Mouse (Mus musculus) midbrain, embryonic 16.5 days (tissue): ENCODE results near the gene Sla2. TPM values are rescaled to one million over a fixed set of nuclear protein-coding genes. Genes with fewer than 3 reads are reported as not detected.
A peak's percentile ranks its signal among the peaks of the same experiment; 100 is the strongest.
"Not testable (repeated sequence)": the region's sequence is repeated elsewhere in the genome, so short reads cannot be mapped to it uniquely, and the experiment has no call there.

ENCODE experiments used
- ATAC-seq: fragments of 200-750 bp; cut with Nextera tagmentation; 2 replicates; pipeline ENCODE4 v1.8.0; 2017; ENCODE audit warnings: moderate TSS enrichment
- H3K27ac ChIP-seq: fragments of 300-500 bp; sonication (generic); 2 replicates; pipeline ENCODE4 v1.5.1; 2014; ENCODE audit warnings: mild to moderate bottlenecking, low read length, mixed read lengths
- H3K27me3 ChIP-seq: fragments of 300-500 bp; sonication (generic); 2 replicates; pipeline ENCODE4 v1.6.1; 2014; ENCODE audit warnings: low read depth, low read length, mixed read lengths; ENCODE audit not compliant: control insufficient read depth, insufficient read depth
- H3K36me3 ChIP-seq: fragments of 300-500 bp; sonication (generic); 2 replicates; pipeline ENCODE4 v1.6.1; 2014; ENCODE audit warnings: mild to moderate bottlenecking, low read length, moderate library complexity, mixed read lengths; ENCODE audit not compliant: control insufficient read depth, insufficient read depth
- H3K4me1 ChIP-seq: fragments of 300-500 bp; sonication (generic); 2 replicates; pipeline ENCODE4 v1.6.1; 2014; ENCODE audit warnings: mild to moderate bottlenecking, low read length, mixed read lengths; ENCODE audit not compliant: control insufficient read depth, insufficient read depth
- H3K4me2 ChIP-seq: fragments of 300-500 bp; sonication (generic); 2 replicates; pipeline ENCODE4 v1.6.1; 2014; ENCODE audit warnings: mild to moderate bottlenecking, low read length, mixed read lengths
- H3K4me3 ChIP-seq: fragments of 300-500 bp; sonication (generic); 2 replicates; pipeline ENCODE4 v1.5.1; 2014; ENCODE audit warnings: low read depth, mild to moderate bottlenecking, low read length, moderate library complexity, mixed read lengths
- H3K9ac ChIP-seq: fragments of 300-500 bp; sonication (generic); 2 replicates; pipeline ENCODE4 v1.6.1; 2014; ENCODE audit warnings: low read depth, low read length, mixed read lengths
- H3K9me3 ChIP-seq: fragments of 300-500 bp; sonication (generic); replicated peaks from 2 replicates; pipeline ENCODE4 v1.6.1; 2014; ENCODE audit warnings: mild to moderate bottlenecking, low read length, mixed read lengths; ENCODE audit not compliant: control insufficient read depth, poor library complexity, severe bottlenecking
- WGBS: fragments of 180-500 bp; shearing (Covaris S2); extraction: QIAGEN DNeasy Blood & Tissue Kit; methylation state at CpG from one replicate; pipeline ENCODE4 v1.1.7; 2014; 5-methylcytosine and 5-hydroxymethylcytosine counted together
- polyA plus RNA-seq: library from polyadenylated mRNA; unstranded; fragments of >200 nt; fragmentation: Nextera tagmentation; extraction: Ambion mirVana; gene quantifications from 2 replicates; pipeline ENCODE4 v1.2.1, GENCODE M21; 2015

Gene Sla2
- polyA plus RNA-seq, 1 experiment from 2014 or later: not detected

DNA sequence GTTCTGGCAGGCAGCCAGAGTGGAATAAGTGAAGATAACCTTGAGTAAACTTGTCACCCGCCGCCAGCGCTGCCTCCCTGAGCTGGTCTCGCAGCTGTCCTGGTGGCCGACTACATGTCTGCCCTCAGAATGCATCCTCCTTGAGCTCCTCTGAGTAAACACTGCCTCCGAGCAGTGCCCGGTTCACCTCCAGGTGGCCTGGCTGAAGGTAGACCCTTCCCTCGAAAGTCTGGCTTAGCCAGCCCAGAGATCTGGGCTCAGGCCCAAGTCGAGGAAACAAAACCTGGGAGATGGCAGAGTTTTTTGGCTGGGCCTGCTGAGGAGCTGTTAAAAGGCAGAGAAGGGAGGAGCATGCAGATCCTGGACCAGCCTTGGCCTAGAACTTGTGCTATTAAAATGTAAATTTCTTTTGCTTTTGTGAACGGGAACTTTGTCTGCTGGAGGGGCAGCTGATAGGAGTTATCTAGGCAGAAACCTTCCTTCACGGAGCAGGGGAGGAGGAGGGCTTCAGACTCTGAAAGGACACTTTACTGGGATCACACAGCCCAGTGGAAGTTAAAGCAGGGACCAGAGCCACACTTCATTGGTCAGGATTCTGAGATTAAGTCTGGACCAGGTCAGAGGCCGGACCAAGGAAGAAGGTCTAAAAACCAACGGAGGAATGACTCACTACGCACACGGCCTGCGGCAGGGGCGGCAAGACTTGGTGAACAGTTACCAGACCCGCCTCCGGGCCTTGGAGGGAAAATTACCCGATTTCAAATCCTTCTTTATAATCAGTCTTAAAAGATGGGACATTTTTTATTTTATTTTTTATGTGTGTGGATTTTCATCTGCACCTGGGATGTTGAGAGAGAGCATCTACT is 44.9 kb downstream of the Sla2 start:
- peak overlapping the region; percentile 70; the same call in 1 of the 2 replicates for H3K27ac ChIP-seq
- peak overlapping the region; percentile 57 for H3K4me3 ChIP-seq
- peak overlapping the region; percentile 99 for H3K4me2 ChIP-seq
- peak; percentile 54; the same call in 1 of the 2 replicates for ATAC-seq
- peaks cover 10% of the 10 kb centered on the region; the same call in 1 of the 2 replicates for H3K27me3 ChIP-seq
- no peaks in the 10 kb centered on the region for H3K36me3 ChIP-seq
- peaks cover 26% of the 10 kb centered on the region for H3K4me1 ChIP-seq
- no peak overlapping the region for H3K9ac ChIP-seq
- 7% methylated on average over 20 of the region's 20 CpGs for WGBS
- H3K9me3 ChIP-seq: no peaks in the 10 kb centered on the region

DNA sequence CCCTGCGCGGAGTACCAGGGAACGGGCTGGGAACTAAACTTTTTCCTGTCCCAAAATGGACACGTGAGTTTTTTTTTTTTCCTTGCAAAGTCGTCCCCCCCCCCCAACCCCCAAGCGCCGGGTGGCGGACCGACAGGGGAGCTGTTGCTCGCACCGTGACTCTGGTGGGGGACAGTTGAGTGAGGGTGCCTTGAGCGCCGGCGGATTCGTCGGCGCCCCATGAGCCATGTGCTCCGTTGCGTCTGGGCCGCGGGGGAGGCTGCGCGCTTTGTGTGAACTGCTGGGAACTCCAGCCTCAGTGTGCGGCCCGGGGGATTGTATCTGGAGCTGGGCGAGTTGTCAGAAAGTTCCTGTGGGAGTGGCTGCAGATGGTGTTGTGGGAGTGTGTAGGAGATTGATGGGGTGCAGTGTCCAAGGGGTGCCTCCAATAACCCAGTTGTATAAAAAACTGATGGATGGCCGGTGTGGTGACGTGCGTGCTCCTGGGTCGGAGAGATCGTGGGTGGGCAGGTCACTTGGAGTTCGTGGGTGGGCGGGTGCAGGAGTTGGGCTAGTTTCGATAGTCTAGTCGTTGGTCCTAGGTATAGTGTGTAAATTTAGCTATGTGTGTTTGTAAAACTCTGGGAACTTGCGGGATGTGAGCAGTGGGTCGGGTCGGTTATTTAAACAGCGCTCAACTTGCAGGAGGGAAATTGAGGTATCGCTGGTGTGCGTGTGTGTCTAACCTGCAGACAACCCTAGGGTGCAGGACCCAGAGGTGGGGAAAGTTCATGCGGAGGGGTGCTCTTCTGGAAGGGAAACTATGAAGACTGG is 45.8 kb downstream of the Sla2 start:
- under 1% methylated on average over 40 of the region's 42 CpGs for WGBS
- peak overlapping the region; percentile 57 for H3K4me3 ChIP-seq
- H3K4me2 ChIP-seq: peak overlapping the region; percentile 99
- H3K9ac ChIP-seq: peak overlapping the region; percentile 65
- no peak for ATAC-seq
- peaks cover 10% of the 10 kb centered on the region; the same call in 1 of the 2 replicates for H3K27me3 ChIP-seq
- H3K27ac ChIP-seq: peak overlapping the region; percentile 70
- H3K4me1 ChIP-seq: peaks cover 26% of the 10 kb centered on the region
- H3K36me3 ChIP-seq: no peaks in the 10 kb centered on the region
- H3K9me3 ChIP-seq: no peaks in the 10 kb centered on the region

- under 1% methylated on average over 63 of the region's 79 CpGs for WGBS
- peaks cover 10% of the 10 kb centered on the region; the same call in 1 of the 2 replicates for H3K27me3 ChIP-seq
- no peaks in the 10 kb centered on the region for H3K9me3 ChIP-seq
- no peaks in the 10 kb centered on the region for H3K36me3 ChIP-seq
- H3K9ac ChIP-seq: peak overlapping the region; percentile 65
- ATAC-seq: peak; percentile 47; the same call in 1 of the 2 replicates
- H3K4me1 ChIP-seq: peaks cover 26% of the 10 kb centered on the region
- H3K27ac ChIP-seq: peak overlapping the region; percentile 70
- peak overlapping the region; percentile 99 for H3K4me2 ChIP-seq
- peak overlapping the region; percentile 57 for H3K4me3 ChIP-seq
These were observed 46.5 kb downstream of the Sla2 start for GRCm38 (mm10) chr2:156840301-156841027.

- H3K4me2 ChIP-seq: peak within 1 kb of the TSS; percentile 99
- H3K36me3 ChIP-seq: no peaks in the 10 kb centered on the region
- peak; percentile 69 for ATAC-seq
- WGBS: 3% methylated on average over 53 of the region's 61 CpGs
- peaks cover 26% of the 10 kb centered on the region for H3K4me1 ChIP-seq
- H3K4me3 ChIP-seq: peak within 1 kb of the TSS; percentile 57
- peak within 1 kb of the TSS; percentile 70 for H3K27ac ChIP-seq
- H3K9me3 ChIP-seq: no peaks in the 10 kb centered on the region
- peak within 1 kb of the TSS; percentile 65 for H3K9ac ChIP-seq
- H3K27me3 ChIP-seq: peaks cover 10% of the 10 kb centered on the region; the same call in 1 of the 2 replicates
These were observed 47.4 kb downstream of the Sla2 start, which contains the start of gene Tgif2 for GRCm38 (mm10) chr2:156839319-156840191. Tgif2 (plus strand) TSS chr2:156840007.

- 59% methylated on average over 6 of the region's 6 CpGs for WGBS
- Histone ChIP-seq H3K4me2 (no peak overlapping the region), H3K36me3 (no peaks in the 10 kb centered on the region), H3K9ac (no peak overlapping the region), H3K27ac (no peak overlapping the region), H3K27me3 (peaks cover 10% of the 10 kb centered on the region; the same call in 1 of the 2 replicates), H3K9me3 (no peaks in the 10 kb centered on the region), H3K4me1 (peaks cover 26% of the 10 kb centered on the region), H3K4me3 (no peak overlapping the region)
- no peak for ATAC-seq
These were observed 48.2 kb downstream of the Sla2 start for GRCm38 (mm10) chr2:156838839-156839238.

GRCm38 (mm10) chr2:156834336-156834735 is 52.7 kb downstream of the Sla2 start:
- no peak overlapping the region for H3K27ac ChIP-seq
- no peak overlapping the region for H3K4me2 ChIP-seq
- no peaks in the 10 kb centered on the region for H3K9me3 ChIP-seq
- H3K9ac ChIP-seq: no peak overlapping the region
- no peak for ATAC-seq
- H3K4me3 ChIP-seq: no peak overlapping the region
- H3K36me3 ChIP-seq: no peaks in the 10 kb centered on the region
- H3K4me1 ChIP-seq: no peaks in the 10 kb centered on the region; the same call in 1 of the 2 replicates
- no peaks in the 10 kb centered on the region for H3K27me3 ChIP-seq
- WGBS: 97% methylated on average over 11 of the region's 11 CpGs

- H3K4me2 ChIP-seq, H3K9me3 ChIP-seq, ATAC-seq, H3K9ac ChIP-seq, H3K27me3 ChIP-seq, H3K4me1 ChIP-seq, H3K4me3 ChIP-seq, H3K36me3 ChIP-seq, H3K27ac ChIP-seq: not testable (repeated sequence)
- WGBS: 94% methylated on average over 6 of the region's 6 CpGs
These were observed 61.9 kb downstream of the Sla2 start for GRCm38 (mm10) chr2:156825128-156825527.
